In genomic region chr7:79535251-79536111, GRCm38 (mm10) we compare ENCODE assay signal across 8 mouse cellular contexts.
DNase-seq lines count a peak whose midpoint lies in the region; ATAC-seq and TF ChIP-seq lines count a peak whose summit lies in the region.

No protein-coding gene starts in this region.

- no peaks in the 10 kb centered on the region for H3K9me3 ChIP-seq in ES-Bruce4 (replicated peaks; ENCODE audit: control insufficient read depth, insufficient read depth, low read length, poor library complexity, severe bottlenecking)
- no peaks in the 10 kb centered on the region for H3K9me3 ChIP-seq in embryonic facial prominence, embryonic 11.5 days (replicated peaks; ENCODE audit: control insufficient read depth, low read length)
- no peaks in the 10 kb centered on the region for H3K9me3 ChIP-seq in hindbrain, embryonic 14.5 days (ENCODE audit: control insufficient read depth, low read length)
- no peaks in the 10 kb centered on the region for H3K9me3 ChIP-seq in liver, embryonic 14.5 days (ENCODE audit: control insufficient read depth, low read length)

- TF ChIP-seq POLR2A in ES-Bruce4 (IDR thresholded peaks at IDR 0.05; ENCODE audit: insufficient read depth, low read length) = no peak
- no peak for TF ChIP-seq POLR2A in small intestine, adult 2 months (IDR thresholded peaks at IDR 0.05; ENCODE audit: low read depth, low read length)

- H3K27ac ChIP-seq in ES-Bruce4 (ENCODE audit: insufficient read depth, low read length) = no peak overlapping the region
- 0 out of 2 replicates have a peak overlapping the region, but pooled peaks have one; percentile 41 for H3K27ac ChIP-seq in embryonic facial prominence, embryonic 11.5 days (replicated peaks; ENCODE audit: low read depth, low read length)
- peak overlapping the region; percentile 93 for H3K27ac ChIP-seq in hindbrain, embryonic 14.5 days
- H3K27ac ChIP-seq in liver, embryonic 14.5 days = no peak overlapping the region
- no peak overlapping the region for H3K27ac ChIP-seq in small intestine, adult 2 months (ENCODE audit: insufficient read depth, low read depth, low read length)

- H3K4me2 ChIP-seq in embryonic facial prominence, embryonic 11.5 days (ENCODE audit: low read depth, low read length) = peak overlapping the region; percentile 60
- H3K4me2 ChIP-seq in hindbrain, embryonic 14.5 days (replicated peaks) = peak overlapping the region; percentile 87
- H3K4me2 ChIP-seq in liver, embryonic 14.5 days (ENCODE audit: low read depth) = peak overlapping the region; percentile 15; the same call in 1 of the 2 replicates

- H3K27me3 ChIP-seq in ES-Bruce4 (ENCODE audit: control insufficient read depth, insufficient read depth, low read length, poor library complexity, severe bottlenecking) = peaks cover 19% of the 10 kb centered on the region
- H3K27me3 ChIP-seq in embryonic facial prominence, embryonic 11.5 days (ENCODE audit: control insufficient read depth, insufficient read depth, low read length) = peaks cover 90% of the 10 kb centered on the region
- H3K27me3 ChIP-seq in hindbrain, embryonic 14.5 days (ENCODE audit: control insufficient read depth, insufficient read depth, low read length) = peaks cover 14% of the 10 kb centered on the region; the same call in 1 of the 2 replicates
- peaks cover 89% of the 10 kb centered on the region for H3K27me3 ChIP-seq in liver, embryonic 14.5 days (ENCODE audit: control insufficient read depth, insufficient read depth, low read length)
- H3K27me3 ChIP-seq in small intestine, adult 2 months (ENCODE audit: control insufficient read depth, insufficient read depth, low read length) = peaks cover 65% of the 10 kb centered on the region

- no peaks in the 10 kb centered on the region for H3K4me1 ChIP-seq in ES-Bruce4 (ENCODE audit: control insufficient read depth, insufficient read depth, low read length)
- peaks cover 9% of the 10 kb centered on the region for H3K4me1 ChIP-seq in embryonic facial prominence, embryonic 11.5 days (ENCODE audit: control insufficient read depth, insufficient read depth, low read length)
- peaks cover 30% of the 10 kb centered on the region for H3K4me1 ChIP-seq in hindbrain, embryonic 14.5 days (replicated peaks; ENCODE audit: control insufficient read depth, insufficient read depth, low read length)
- H3K4me1 ChIP-seq in liver, embryonic 14.5 days (replicated peaks; ENCODE audit: control insufficient read depth in 2 of 2, insufficient read depth in 2 of 2, low read length in 1 of 2) = no peaks in the 10 kb centered on the region
- peaks cover 5% of the 10 kb centered on the region; the same call in 1 of the 2 replicates for H3K4me1 ChIP-seq in small intestine, adult 2 months (ENCODE audit: control insufficient read depth, insufficient read depth, insufficient read length, low read length)

- peak; percentile 31; the same call in 1 of the 2 replicates for TF ChIP-seq EP300 in ES-Bruce4 (IDR thresholded peaks at IDR 0.05; ENCODE audit: insufficient read depth, low read depth, low read length)
- TF ChIP-seq EP300 in liver, embryonic 14.5 days (IDR thresholded peaks at IDR 0.05; ENCODE audit: low read depth) = no peak

- peak overlapping the region; percentile 71 for H3K4me3 ChIP-seq in ES-Bruce4 (ENCODE audit: low read depth, low read length)
- peak overlapping the region; percentile 30 for H3K4me3 ChIP-seq in embryonic facial prominence, embryonic 11.5 days (ENCODE audit: low read depth, low read length)
- peak overlapping the region; percentile 50 for H3K4me3 ChIP-seq in hindbrain, embryonic 14.5 days (replicated peaks; ENCODE audit: low read length)
- no peak overlapping the region; a peak in 1 of 4 replicates for H3K4me3 ChIP-seq in liver, embryonic 14.5 days (ENCODE audit: insufficient read depth in 1 of 2, low read depth in 2 of 2, low read length in 2 of 2)
- H3K4me3 ChIP-seq in small intestine, adult 2 months (ENCODE audit: low read depth, low read length) = peak overlapping the region; percentile 18

- ATAC-seq in frontal cortex, adult (ENCODE audit: low TSS enrichment) = 0 out of 2 replicates have a peak, but pooled peaks have one; percentile 31
- peak; percentile 67 for ATAC-seq in embryonic facial prominence, embryonic 11.5 days (replicated peaks; ENCODE audit: insufficient number of reproducible peaks, low FRiP score, low TSS enrichment, low read depth)
- ATAC-seq in hindbrain, embryonic 14.5 days (ENCODE audit: low FRiP score) = peak; percentile 68
- ATAC-seq in liver, embryonic 14.5 days (ENCODE audit: insufficient read depth) = no peak

- no peaks in the 10 kb centered on the region for H3K36me3 ChIP-seq in ES-Bruce4 (ENCODE audit: control insufficient read depth, insufficient read depth, low read length, poor library complexity, severe bottlenecking)
- H3K36me3 ChIP-seq in embryonic facial prominence, embryonic 11.5 days (replicated peaks; ENCODE audit: control insufficient read depth, insufficient read depth, low read depth, low read length) = no peaks in the 10 kb centered on the region
- peaks cover 26% of the 10 kb centered on the region for H3K36me3 ChIP-seq in hindbrain, embryonic 14.5 days (replicated peaks; ENCODE audit: control insufficient read depth, insufficient read depth)
- H3K36me3 ChIP-seq in liver, embryonic 14.5 days (replicated peaks; ENCODE audit: control insufficient read depth, insufficient read depth, low read depth) = no peaks in the 10 kb centered on the region
- no peaks in the 10 kb centered on the region for H3K36me3 ChIP-seq in small intestine, adult 2 months (ENCODE audit: control insufficient read depth, insufficient read depth, low read length)

- peak overlapping the region; percentile 39; the same call in 1 of the 2 replicates for H3K9ac ChIP-seq in ES-Bruce4 (ENCODE audit: low read depth, poor library complexity, severe bottlenecking)
- H3K9ac ChIP-seq in embryonic facial prominence, embryonic 11.5 days (replicated peaks; ENCODE audit: low read length) = peak overlapping the region; percentile 13; the same call in 1 of the 2 replicates
- H3K9ac ChIP-seq in hindbrain, embryonic 14.5 days = peak overlapping the region; percentile 83
- no peak overlapping the region for H3K9ac ChIP-seq in liver, embryonic 14.5 days (replicated peaks)

- no peak for DNase-seq in frontal cortex, adult 2 months (ENCODE audit: extremely low spot score in 1 of 2, low spot score in 1 of 2)
- DNase-seq in embryonic facial prominence, embryonic 11.5 days (ENCODE audit: low spot score) = peak; percentile 51
- DNase-seq in hindbrain, embryonic 14.5 days (ENCODE audit: low spot score) = peak; percentile 77
- no peak for DNase-seq in liver, embryonic 14.5 days (ENCODE audit: low read depth in 3 of 3, low spot score in 3 of 3)
- DNase-seq in spleen, postnatal 14 days (ENCODE audit: low spot score in 2 of 2) = no peak

- WGBS in embryonic facial prominence, embryonic 11.5 days = under 1% methylated on average over 58 of the region's 66 CpGs
- WGBS in hindbrain, embryonic 14.5 days = under 1% methylated on average over 59 of the region's 66 CpGs
- 2% methylated on average over 66 of the region's 66 CpGs for WGBS in liver, embryonic 14.5 days (ENCODE audit: insufficient replicate concordance)
- 1% methylated on average over 65 of the region's 66 CpGs for WGBS in small intestine, adult 2 months

- no peak for TF ChIP-seq CTCF in ES-Bruce4 (IDR thresholded peaks at IDR 0.05; ENCODE audit: low read depth, low read length)
- no peak for TF ChIP-seq CTCF in liver, embryonic 14.5 days (IDR thresholded peaks at IDR 0.05; ENCODE audit: low read depth)
- TF ChIP-seq CTCF in small intestine, adult 2 months (IDR thresholded peaks at IDR 0.05; ENCODE audit: extremely low read depth, insufficient read length, insufficient replicate concordance, low read depth, low read length) = no peak

Comparison
In these comparisons a context has a peak if more than half of its experiments do, and no peak if none do; other contexts are left out.
1. DNase-seq: peak in embryonic facial prominence, embryonic 11.5 days (single experiment) and hindbrain, embryonic 14.5 days (single experiment); none in frontal cortex, adult 2 months (0 of 2), liver, embryonic 14.5 days (0 of 3) and spleen, postnatal 14 days (0 of 2).
2. H3K27ac ChIP-seq: peak in embryonic facial prominence, embryonic 11.5 days (single experiment) and hindbrain, embryonic 14.5 days (single experiment); none in ES-Bruce4 (single experiment), liver, embryonic 14.5 days (single experiment) and small intestine, adult 2 months (single experiment).
3. H3K4me3 ChIP-seq: peak in ES-Bruce4 (single experiment), embryonic facial prominence, embryonic 11.5 days (single experiment), hindbrain, embryonic 14.5 days (single experiment) and small intestine, adult 2 months (single experiment); none in liver, embryonic 14.5 days (0 of 2).
4. H3K4me2 ChIP-seq: peak in every context shown above with its lines; median percentile 87 in hindbrain, embryonic 14.5 days; 60 in embryonic facial prominence, embryonic 11.5 days; 15 in liver, embryonic 14.5 days.